Mouse (Mus musculus) C2C12 (cell line): ENCODE measurements around the gene Rcor2.

Experiments used
- CEBPB ChIP-seq: IDR thresholded peaks from one replicate; pipeline ENCODE4 v1.6.1; 2011; ENCODE audit warnings: low read depth, mild to moderate bottlenecking, control low read depth, moderate library complexity
- CTCF ChIP-seq: IDR thresholded peaks from one replicate; pipeline ENCODE4 v1.5.1; 2011; ENCODE audit not compliant: control insufficient read depth, insufficient read depth, insufficient read length
- MAX ChIP-seq: IDR thresholded peaks from one replicate; pipeline ENCODE4 v1.6.1; 2011; ENCODE audit warnings: mild to moderate bottlenecking, control low read depth
- MYOD1 ChIP-seq: IDR thresholded peaks from one replicate; pipeline ENCODE4 v1.6.1; 2011; ENCODE audit warnings: low read depth; ENCODE audit not compliant: control insufficient read depth, insufficient read length
- MYOG ChIP-seq: IDR thresholded peaks from one replicate; pipeline ENCODE4 v1.6.1; 2011; ENCODE audit not compliant: control insufficient read depth, insufficient read length; ENCODE audit errors: extremely low read depth
- USF1 ChIP-seq: IDR thresholded peaks from one replicate; pipeline ENCODE4 v1.6.1; 2011; ENCODE audit warnings: low read depth, mild to moderate bottlenecking, control low read depth, moderate library complexity

DNA sequence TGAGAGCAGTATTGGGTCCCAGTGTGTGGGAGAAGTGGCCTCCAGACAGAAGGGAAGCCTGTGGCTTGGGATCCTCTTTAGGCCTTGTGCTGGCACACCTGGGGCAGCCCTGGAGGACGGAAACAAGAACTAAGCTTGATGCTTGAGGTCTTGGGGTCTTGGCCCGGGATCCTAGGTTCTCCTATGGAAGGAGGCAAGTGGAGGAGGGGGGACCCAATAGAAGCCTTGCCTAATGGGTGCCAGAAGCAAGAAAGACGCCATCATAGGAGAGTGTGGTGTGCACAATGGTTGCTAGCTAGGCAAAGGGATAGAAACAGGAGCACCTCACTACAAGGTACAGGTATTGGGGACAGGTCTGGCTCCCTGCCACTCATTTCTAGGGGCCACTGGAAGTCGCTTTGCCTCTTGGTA, 699 bp upstream of the Rcor2 start:
- TF ChIP-seq CTCF: no peak
- TF ChIP-seq MYOD1: no peak
- no peak for TF ChIP-seq MYOG
- TF ChIP-seq USF1: no peak
- no peak for TF ChIP-seq CEBPB
- TF ChIP-seq MAX: no peak
